In genomic region chr1:156211809-156212317, GRCm38 (mm10) we compare ENCODE assay signal across 15 mouse cellular contexts. TPM values are rescaled to one million over a fixed set of nuclear protein-coding genes. Genes with fewer than 3 reads are reported as not detected.
"Had no signal": no experiment of that assay in that cellular context is flagged by ENCODE, and none has a peak within 500 bp of the region (broad histone marks: within the 10 kb centered on the region; RNA-seq: fewer than 3 reads in every experiment).

No protein-coding gene starts in this region.

- H3K36me3 ChIP-seq: kidney, embryonic 15.5 days; limb, embryonic 10.5 days; lung, embryonic 15.5 days; neural tube, embryonic 13.5 days had no signal

- H3K4me2 ChIP-seq: kidney, embryonic 15.5 days; lung, embryonic 15.5 days; neural tube, embryonic 13.5 days had no signal

- DNase-seq: kidney, adult 2 months; kidney, postnatal 36 days; lung, postnatal 14 days; right cerebral cortex, adult 18-20 months; right cerebral cortex, postnatal 25 days; thymus, postnatal 36 days had no signal

- H3K4me3 ChIP-seq: kidney, embryonic 15.5 days; left cerebral cortex, adult 2 months; limb, embryonic 10.5 days; lung, embryonic 15.5 days; megakaryocyte, embryonic 14.5 days; neural tube, embryonic 13.5 days had no signal

- ATAC-seq: intestine, embryonic 16.5 days had no signal

- H3K4me1 ChIP-seq: kidney, embryonic 15.5 days; limb, embryonic 10.5 days; lung, embryonic 15.5 days; neural tube, embryonic 13.5 days had no signal

- H3K9ac ChIP-seq: kidney, embryonic 15.5 days; lung, embryonic 15.5 days; neural tube, embryonic 13.5 days had no signal

- H3K9me3 ChIP-seq: kidney, embryonic 15.5 days; limb, embryonic 10.5 days; lung, embryonic 15.5 days; megakaryocyte, embryonic 14.5 days; neural tube, embryonic 13.5 days had no signal

- H3K27ac ChIP-seq: kidney, embryonic 15.5 days; left cerebral cortex, adult 2 months; limb, embryonic 10.5 days; lung, embryonic 15.5 days; macrophage; neural tube, embryonic 13.5 days had no signal

RNA-seq across cellular contexts. Expression of gene Fam163a, which starts 7.0 kb away (rescaled TPM):
- total RNA-seq: monocyte, adult 5-6 weeks had no signal
- polyA plus RNA-seq: macrophage had no signal
